Mouse (Mus musculus) CH12.LX (cell line): ENCODE measurements around the gene Eif4g3. TPM values are rescaled to one million over a fixed set of nuclear protein-coding genes. Genes with fewer than 3 reads are reported as not detected.

ENCODE experiments used
- DNase-seq: peaks from one replicate; pipeline ENCODE4 v3.0.0-alpha.2; 2013; ENCODE audit errors: extremely low read depth
- H3K27ac ChIP-seq: 2 replicates; pipeline ENCODE4 v1.5.1; 2012; ENCODE audit warnings: low read depth, mild to moderate bottlenecking, control low read depth, moderate library complexity; ENCODE audit not compliant: insufficient read depth
- H3K27me3 ChIP-seq: replicated peaks from 2 replicates; pipeline ENCODE3; 2012; ENCODE audit warnings: inconsistent platforms
- H3K36me3 ChIP-seq, 2 experiments: replicated peaks in 1 of 2; 2 replicates each; pipeline versions ENCODE3 to v1.6.1; 2012; ENCODE audit warnings: inconsistent platforms in 1 of 2, low read length in 1 of 2, mild to moderate bottlenecking in 1 of 2, mixed read lengths in 1 of 2, moderate library complexity in 1 of 2; ENCODE audit not compliant: control insufficient read depth in 1 of 2, insufficient read depth in 1 of 2
- H3K4me1 ChIP-seq, 2 experiments: 2 replicates each; pipeline ENCODE4 v1.6.1; 2012; ENCODE audit warnings: inconsistent platforms in 1 of 2, moderate library complexity in 1 of 2; ENCODE audit not compliant: insufficient read depth in 2 of 2, control insufficient read depth in 1 of 2
- H3K4me2 ChIP-seq: 2 replicates; pipeline ENCODE4 v1.6.1; 2012; ENCODE audit warnings: low read depth, mild to moderate bottlenecking, control low read depth; ENCODE audit not compliant: poor library complexity, insufficient read depth, severe bottlenecking
- H3K4me3 ChIP-seq, 3 experiments: fragments of 150-350 bp in 1 of 3; sonication (generic) in 1 of 3; replicated peaks in 1 of 3; 2 replicates each; pipeline versions ENCODE3 to v1.5.1; 2011 to 2012; ENCODE audit warnings: low read depth in 2 of 3, low read length in 2 of 3, mild to moderate bottlenecking in 2 of 3, moderate library complexity in 2 of 3, control low read depth in 1 of 3, improper control_type of control experiment in 1 of 3, inconsistent platforms in 1 of 3, mixed read lengths in 1 of 3; ENCODE audit not compliant: poor library complexity in 1 of 3
- H3K79me2 ChIP-seq: replicated peaks from 2 replicates; pipeline ENCODE4 v1.6.1; 2012; ENCODE audit warnings: mild to moderate bottlenecking, moderate library complexity; ENCODE audit not compliant: control insufficient read depth, poor library complexity, insufficient read depth, severe bottlenecking; ENCODE audit errors: extremely low read depth
- H3K9ac ChIP-seq: 2 replicates; pipeline ENCODE4 v1.6.1; 2012; ENCODE audit warnings: low read depth, mild to moderate bottlenecking, control low read depth, moderate library complexity; ENCODE audit not compliant: insufficient read depth
- H3K9me3 ChIP-seq: replicated peaks from 2 replicates; pipeline ENCODE3; 2012; ENCODE audit warnings: low read length, inconsistent platforms, mixed read lengths
- CHD2 ChIP-seq: IDR thresholded peaks from 2 replicates; pipeline ENCODE4 v1.6.1; 2011; ENCODE audit warnings: low read length, improper control_type of control experiment
- CTCF ChIP-seq, 2 experiments: IDR thresholded peaks in 1 of 2; conservative IDR thresholded peaks in 1 of 2; 2 replicates each; pipeline ENCODE4 v1.5.1; 2011 to 2012; ENCODE audit warnings: low read depth in 2 of 2, low read length in 2 of 2, improper control_type of control experiment in 1 of 2, inconsistent platforms in 1 of 2, mild to moderate bottlenecking in 1 of 2, moderate library complexity in 1 of 2
- EP300 ChIP-seq: IDR thresholded peaks from 2 replicates; pipeline ENCODE4 v1.6.1; 2011; ENCODE audit warnings: low read length, improper control_type of control experiment
- GABPA ChIP-seq: IDR thresholded peaks from 2 replicates; pipeline ENCODE4 v1.6.1; 2012; ENCODE audit warnings: low read depth, low read length, improper control_type of control experiment, inconsistent platforms; ENCODE audit not compliant: insufficient replicate concordance
- HCFC1 ChIP-seq: IDR thresholded peaks from 2 replicates; pipeline ENCODE4 v1.6.1; 2012; ENCODE audit warnings: low read depth, mild to moderate bottlenecking, inconsistent platforms, low read length, improper control_type of control experiment
- IRF4 ChIP-seq: IDR thresholded peaks from 2 replicates; pipeline ENCODE4 v1.6.1; 2014; ENCODE audit warnings: low read depth, mild to moderate bottlenecking, inconsistent platforms, low read length, improper control_type of control experiment
- JUN ChIP-seq: IDR thresholded peaks from 2 replicates; pipeline ENCODE4 v1.6.1; 2011; ENCODE audit warnings: low read depth, mild to moderate bottlenecking, low read length, improper control_type of control experiment, moderate library complexity; ENCODE audit not compliant: insufficient read depth
- KAT2A ChIP-seq: IDR thresholded peaks from 2 replicates; pipeline ENCODE4 v1.6.1; 2012; ENCODE audit warnings: low read length, improper control_type of control experiment, inconsistent platforms; ENCODE audit not compliant: insufficient replicate concordance
- MAFK ChIP-seq: IDR thresholded peaks from 2 replicates; pipeline ENCODE4 v1.6.1; 2011; ENCODE audit warnings: low read length, improper control_type of control experiment; ENCODE audit not compliant: insufficient replicate concordance
- MEF2A ChIP-seq: IDR thresholded peaks from 2 replicates; pipeline ENCODE4 v1.6.1; 2014; ENCODE audit warnings: low read depth, mild to moderate bottlenecking, inconsistent platforms, low read length, improper control_type of control experiment, borderline replicate concordance
- MXI1 ChIP-seq: IDR thresholded peaks from 2 replicates; pipeline ENCODE4 v1.6.1; 2011; ENCODE audit warnings: mild to moderate bottlenecking, low read depth, low read length, improper control_type of control experiment
- NRF1 ChIP-seq: IDR thresholded peaks from 2 replicates; pipeline ENCODE4 v1.6.1; 2014; ENCODE audit warnings: low read depth, mild to moderate bottlenecking, inconsistent platforms, low read length, improper control_type of control experiment, moderate library complexity
- PAX5 ChIP-seq: IDR thresholded peaks from 2 replicates; pipeline ENCODE4 v1.6.1; 2012; ENCODE audit warnings: low read length, inconsistent platforms, mixed read lengths
- POLR2A ChIP-seq: IDR thresholded peaks from 2 replicates; pipeline ENCODE4 v1.6.1; 2011; ENCODE audit warnings: low read depth, mild to moderate bottlenecking, improper control_type of control experiment, low read length
- POLR2AphosphoS2 ChIP-seq: IDR thresholded peaks from 2 replicates; pipeline ENCODE4 v1.6.1; 2011; ENCODE audit warnings: low read depth, low read length, improper control_type of control experiment
- USF1 ChIP-seq: IDR thresholded peaks from 2 replicates; pipeline ENCODE4 v1.6.1; 2014; ENCODE audit warnings: low read depth, mild to moderate bottlenecking, inconsistent platforms, low read length, improper control_type of control experiment
- ZMIZ1 ChIP-seq: IDR thresholded peaks from 2 replicates; pipeline ENCODE4 v1.6.1; 2012; ENCODE audit warnings: low read depth, mild to moderate bottlenecking, inconsistent platforms, low read length, improper control_type of control experiment
- ZNF384 ChIP-seq: IDR thresholded peaks from 2 replicates; pipeline ENCODE4 v1.6.1; 2012; ENCODE audit warnings: low read depth, low read length, improper control_type of control experiment, inconsistent platforms
- dilution Hi-C: fragments of 300-500 bp; cut with MboI; formaldehyde crosslinking; loops from 2 replicates; pipeline ENCODE4 v1.14.3; 2020; ENCODE audit warnings: low sequenced_read_pairs; ENCODE audit not compliant: extremely low pct_unique_long_range_greater_than_20kb, extremely low pct_ligation_motif_present
- in situ Hi-C: fragments of 300-500 bp; cut with MboI; formaldehyde crosslinking; loops from 3 replicates; pipeline ENCODE4 v1.14.3; 2019; ENCODE audit warnings: low sequenced_read_pairs, low pct_ligation_motif_present, low pct_unique_long_range_greater_than_20kb, mixed read lengths
- polyA plus RNA-seq: library from polyadenylated mRNA; unstranded; fragments of >175 nt; gene quantifications from 2 replicates; pipeline ENCODE4 v1.2.1, GENCODE M21; 2012; ENCODE audit warnings: low read depth; ENCODE audit not compliant: insufficient read length
- total RNA-seq, 2 experiments: library from RNA; depleted of rRNA; stranded (reverse); fragments of 300-350 nt in 1 of 2; fragments of >200 nt in 1 of 2; gene quantifications; 2 replicates each; pipeline ENCODE4 v1.2.3; 2012 to 2014

The Eif4g3 gene
- total and polyA plus RNA-seq, 3 experiments, result 10.8 to 47.2 (median 24.0) TPM

DNA sequence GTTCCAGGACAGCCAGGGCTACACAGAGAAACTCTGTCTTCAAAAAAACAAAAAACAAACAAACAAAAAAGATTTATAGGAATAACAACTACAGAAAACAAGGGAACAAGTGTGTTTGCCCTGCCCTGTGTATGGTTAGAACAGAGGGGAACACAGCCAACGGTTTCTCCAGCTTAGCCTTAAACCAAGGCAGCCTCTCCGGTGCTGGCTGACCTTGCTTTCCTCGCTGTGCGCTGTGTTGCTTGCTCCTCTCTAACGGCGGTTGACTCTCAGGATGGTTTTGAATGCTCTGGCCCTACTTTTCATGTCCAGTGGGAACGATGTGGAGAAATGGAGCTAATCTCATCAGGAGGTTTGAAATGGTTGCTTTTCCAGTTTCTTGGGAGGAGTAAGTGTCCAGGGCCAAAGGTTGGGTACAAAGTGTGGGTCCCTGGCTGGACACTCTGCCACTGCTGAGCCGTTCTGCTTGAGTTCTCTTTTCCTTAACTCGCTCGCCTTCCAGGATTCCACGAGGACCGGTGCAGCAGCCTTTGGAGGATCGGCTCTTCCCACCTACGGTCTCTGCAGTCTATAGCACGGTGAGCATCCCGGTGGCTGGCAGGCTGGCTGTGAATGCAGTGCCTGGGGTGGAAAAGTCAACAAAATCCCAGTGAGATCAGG lies 52.1 kb downstream of the Eif4g3 start:
- no peak for DNase-seq
- dilution Hi-C loops, result no loop called here

DNA sequence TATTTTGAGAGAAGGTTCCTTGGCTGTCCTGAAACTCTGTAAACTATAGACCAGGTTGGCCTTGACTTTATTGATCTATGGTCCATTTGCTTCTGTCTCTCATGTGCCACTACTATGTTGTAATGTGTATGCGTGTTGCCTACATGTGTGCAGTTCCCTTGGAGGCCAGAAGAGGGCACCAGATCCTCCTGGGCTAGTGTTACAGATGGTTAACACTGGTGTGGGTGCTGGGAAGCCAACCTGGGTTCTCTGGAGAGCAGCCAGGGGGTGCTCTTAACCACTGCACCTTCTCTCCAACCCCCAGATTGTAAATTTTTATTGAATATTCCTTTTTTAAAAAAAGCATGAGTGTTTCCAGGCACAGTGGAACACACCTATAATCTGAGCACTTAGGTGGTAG lies 53.0 kb downstream of the Eif4g3 start:
- Histone ChIP-seq H3K79me2 (no peaks in the 10 kb centered on the region; the same call in 1 of the 2 replicates), H3K4me2 (no peak overlapping the region)
- DNase-seq, result peak; percentile 34
- TF ChIP-seq EP300, result no peak
- TF ChIP-seq CTCF (conservative IDR thresholded peaks at IDR 0.05 in 1 of 2, IDR thresholded peaks at IDR 0.05 in 1 of 2; ENCODE audit: low read depth in 2 of 2, low read length in 2 of 2), result peak; percentile 27 to 28; a peak in 3 of 4 replicates
- TF ChIP-seq POLR2AphosphoS2, result no peak
- TF ChIP-seq POLR2A, result no peak
- peak; percentile 45; the same call in 1 of the 2 replicates for TF ChIP-seq ZNF384
- no peak for TF ChIP-seq MXI1
- TF ChIP-seq USF1, result no peak
- TF ChIP-seq JUN, result no peak
- no peak for TF ChIP-seq CHD2
- no peak for TF ChIP-seq KAT2A
- TF ChIP-seq, all 38 proteins: peak for 2
- in situ Hi-C loops (no loop called here), dilution Hi-C loops (no loop called here)
- peaks cover 42 to 81% of the 10 kb centered on the region in 2 experiments for H3K36me3 ChIP-seq
- no peak overlapping the region for H3K27ac ChIP-seq
- no peaks in the 10 kb centered on the region for H3K27me3 ChIP-seq
- no peak overlapping the region for H3K9ac ChIP-seq
- peaks cover 8% of the 10 kb centered on the region for H3K9me3 ChIP-seq
- H3K4me1 ChIP-seq, result peaks cover 0 to 3% of the 10 kb centered on the region in 2 experiments; a peak in 1 of 4 replicates
- H3K4me3 ChIP-seq, result no peak overlapping the region

More for the DNA sequence above, 52.1 kb downstream of the Eif4g3 start:
- in situ Hi-C loops, result no loop called here
- peaks cover 8% of the 10 kb centered on the region for H3K9me3 ChIP-seq
- peaks cover 0 to 3% of the 10 kb centered on the region in 2 experiments; a peak in 1 of 4 replicates for H3K4me1 ChIP-seq
- no peak overlapping the region for H3K9ac ChIP-seq
- H3K27me3 ChIP-seq, result no peaks in the 10 kb centered on the region
- H3K36me3 ChIP-seq, result peaks cover 44 to 81% of the 10 kb centered on the region in 2 experiments
- H3K27ac ChIP-seq, result no peak overlapping the region
- no peak for TF ChIP-seq MEF2A
- TF ChIP-seq MAFK, result no peak
- no peak for TF ChIP-seq KAT2A
- TF ChIP-seq IRF4, result no peak
- TF ChIP-seq GABPA, result no peak
- TF ChIP-seq CTCF (conservative IDR thresholded peaks at IDR 0.05 in 1 of 2, IDR thresholded peaks at IDR 0.05 in 1 of 2; ENCODE audit: low read depth in 2 of 2, low read length in 2 of 2), result no peak
- no peak for TF ChIP-seq ZNF384
- no peak for TF ChIP-seq ZMIZ1
- no peak for TF ChIP-seq POLR2A
- no peak for TF ChIP-seq NRF1
- no peak for TF ChIP-seq PAX5
- TF ChIP-seq HCFC1, result no peak
- no peak for TF ChIP-seq POLR2AphosphoS2
- no peak for TF ChIP-seq USF1
- no peak overlapping the region for H3K4me3 ChIP-seq
- H3K4me2 ChIP-seq, result no peak overlapping the region
- H3K79me2 ChIP-seq, result no peaks in the 10 kb centered on the region; the same call in 1 of the 2 replicates
